Mouse (Mus musculus) adrenal gland, postnatal 25 days (tissue): Measurements from ENCODE around the gene Glipr1l2. TPM values are rescaled to one million over a fixed set of nuclear protein-coding genes. Genes with fewer than 3 reads are reported as not detected.
"Not testable (repeated sequence)": the region's sequence is repeated elsewhere in the genome, so short reads cannot be mapped to it uniquely, and the experiment has no call there.

ENCODE experiments used
- DNase-seq: peaks from one replicate; pipeline ENCODE4 v3.0.0; 2021; ENCODE audit warnings: mixed read lengths
- long read RNA-seq: library from polyadenylated mRNA; stranded (forward); transcript quantifications from one replicate; pipeline ENCODE4 v2.0.0, GENCODE M21; 2021
- total RNA-seq: library from RNA; stranded (reverse); gene quantifications from 2 replicates; pipeline ENCODE4 v1.2.3, GENCODE M21; 2021

Gene Glipr1l2
- not detected in 2 replicates for total RNA-seq
- long read RNA-seq: 0 reads

DNA sequence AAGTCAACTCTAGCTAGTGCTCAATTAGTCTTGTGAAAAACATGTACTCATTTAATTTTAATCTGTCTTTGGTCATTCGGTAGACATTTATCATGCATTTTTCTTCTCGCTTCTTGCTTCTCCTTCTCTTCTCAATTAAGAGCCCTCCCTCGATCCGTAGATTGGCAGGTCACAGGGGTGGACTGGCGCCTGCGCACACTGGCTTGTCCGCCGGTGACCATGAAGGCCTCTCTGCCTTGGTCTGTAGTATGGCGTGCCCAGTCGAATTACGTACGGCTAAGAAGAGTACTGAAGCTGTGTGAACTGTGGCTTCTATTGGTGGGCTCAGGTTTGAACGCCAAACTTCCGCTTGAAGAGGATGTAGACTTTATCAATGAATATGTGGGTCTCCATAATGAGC, at the start of gene Glipr1l2:
Glipr1l2 (plus strand) TSS at position 198 of the 400 bp plus-strand sequence.
- no peak for DNase-seq

DNA sequence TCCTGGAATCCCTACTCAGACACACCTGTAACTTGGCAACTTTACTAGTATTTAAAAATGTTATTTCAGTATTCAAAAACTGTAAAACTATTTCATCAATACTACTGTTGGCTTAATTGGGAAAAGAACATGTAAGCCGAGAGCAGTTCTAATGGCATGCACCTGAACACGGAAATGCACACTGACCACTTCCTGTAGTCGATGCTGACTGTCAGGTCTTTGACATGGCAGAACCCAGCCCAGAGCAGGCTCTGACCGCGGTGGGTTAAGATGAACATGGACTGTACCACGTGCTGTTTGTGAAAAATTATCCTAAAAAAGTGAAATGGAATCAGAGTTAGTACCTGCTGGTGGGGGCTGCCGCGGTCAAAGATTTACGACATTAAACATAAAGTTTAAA, 39.6 kb upstream of the Glipr1l2 start:
- DNase-seq: not testable (repeated sequence)

DNA sequence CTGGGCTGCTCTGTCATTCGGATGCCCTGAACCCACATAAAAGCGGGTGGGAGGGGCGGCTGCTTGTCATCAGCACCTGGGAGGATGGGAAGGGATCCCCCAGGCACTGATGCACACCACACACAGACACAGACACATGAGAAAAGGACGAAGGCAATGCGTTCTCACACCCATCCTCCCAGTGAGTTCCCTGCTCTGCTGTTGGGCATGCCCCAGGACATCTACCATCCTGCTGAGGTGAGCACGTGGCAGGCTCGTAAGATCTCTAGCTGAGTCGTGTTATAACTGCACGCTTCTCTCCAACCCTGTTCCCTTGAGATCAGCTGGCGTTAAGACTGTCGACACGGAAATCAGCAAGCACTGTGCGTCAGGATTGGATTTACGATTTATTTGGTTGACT, 38.9 kb upstream of the Glipr1l2 start:
- DNase-seq: not testable (repeated sequence)

DNA sequence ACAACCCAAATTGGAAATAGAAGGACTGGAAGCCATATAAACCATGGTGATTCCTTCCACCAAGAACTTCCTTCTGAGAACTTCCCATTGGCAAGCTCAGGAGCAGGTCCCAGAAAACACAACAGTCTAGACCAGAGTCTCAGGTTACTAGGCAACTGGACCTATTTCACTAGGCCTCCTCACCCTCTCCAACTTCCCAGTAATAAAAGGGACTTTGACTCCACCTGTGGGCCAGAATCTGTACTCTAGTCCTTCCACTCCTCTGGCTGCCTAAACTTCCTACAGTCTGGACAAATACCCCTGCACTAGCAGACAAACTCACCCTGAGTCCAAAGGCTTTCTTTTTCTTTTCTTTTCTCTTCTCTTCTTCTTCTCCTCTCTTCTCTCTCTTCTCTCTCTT, 31.9 kb upstream of the Glipr1l2 start:
- no peak for DNase-seq

DNA sequence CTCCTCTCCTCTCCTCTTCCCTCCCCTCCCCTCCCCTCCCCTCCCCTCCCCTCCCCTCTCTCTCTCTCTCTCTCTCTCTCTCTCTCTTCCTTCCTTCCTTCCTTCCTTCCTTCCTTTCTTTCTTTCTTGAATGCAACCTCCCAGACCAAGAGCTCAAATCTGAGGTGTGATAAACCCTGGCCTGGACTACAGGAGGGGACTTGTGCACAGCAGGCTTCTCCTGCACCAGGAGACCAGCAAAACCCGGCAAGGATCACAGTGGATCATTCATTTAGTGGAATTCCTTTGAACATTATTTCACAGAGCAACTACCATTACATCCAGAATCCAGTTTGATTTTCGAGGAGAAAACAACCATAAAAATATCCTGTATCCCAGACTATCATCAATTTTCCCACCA, 31.2 kb upstream of the Glipr1l2 start:
- not testable (repeated sequence) for DNase-seq

DNA sequence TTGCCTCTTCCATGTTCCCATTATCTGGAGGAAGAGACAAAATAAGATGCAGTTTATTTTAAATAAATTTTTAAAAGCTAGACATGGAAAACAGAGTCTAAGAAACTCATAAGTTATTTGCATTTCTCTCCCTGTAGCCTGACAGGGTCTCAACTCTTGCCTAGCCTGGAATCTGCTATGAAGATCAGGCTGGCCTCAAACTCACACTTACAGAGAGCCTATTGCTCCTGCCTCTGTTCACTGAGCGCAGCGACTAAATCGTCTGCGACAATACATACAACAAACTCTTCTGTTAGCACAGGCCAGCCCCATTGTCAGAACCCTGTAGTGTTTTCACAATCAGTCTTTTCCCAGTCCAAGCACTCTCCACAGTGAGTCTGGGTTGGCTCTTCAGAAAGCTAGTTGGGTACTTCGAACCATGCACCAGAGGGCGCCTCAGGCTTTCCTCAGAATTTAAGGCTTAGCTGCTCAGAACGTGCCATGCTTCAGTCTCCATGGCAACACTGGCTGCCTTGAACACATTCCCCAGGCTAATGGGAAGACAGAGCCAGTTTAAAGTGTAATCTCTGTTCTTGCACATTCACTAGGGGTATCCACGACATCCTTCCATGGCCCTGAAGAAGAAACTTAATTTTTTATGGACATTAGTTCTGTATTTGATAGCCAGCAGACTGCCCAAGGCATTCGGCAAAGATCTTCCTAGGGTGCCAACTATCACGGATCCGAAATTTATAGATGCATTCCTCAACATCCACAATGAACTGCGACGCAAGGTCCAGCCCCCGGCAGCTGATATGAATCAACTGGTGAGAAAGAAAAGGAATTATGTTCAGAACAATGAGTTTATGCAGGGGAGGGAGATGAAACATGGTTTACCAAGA, 23.2 kb upstream of the Glipr1l2 start, which contains the start of gene Glipr1l1:
Glipr1l1 (plus strand) TSS at position 488 of the 881 bp plus-strand sequence.
- peak; percentile 59 for DNase-seq

DNA sequence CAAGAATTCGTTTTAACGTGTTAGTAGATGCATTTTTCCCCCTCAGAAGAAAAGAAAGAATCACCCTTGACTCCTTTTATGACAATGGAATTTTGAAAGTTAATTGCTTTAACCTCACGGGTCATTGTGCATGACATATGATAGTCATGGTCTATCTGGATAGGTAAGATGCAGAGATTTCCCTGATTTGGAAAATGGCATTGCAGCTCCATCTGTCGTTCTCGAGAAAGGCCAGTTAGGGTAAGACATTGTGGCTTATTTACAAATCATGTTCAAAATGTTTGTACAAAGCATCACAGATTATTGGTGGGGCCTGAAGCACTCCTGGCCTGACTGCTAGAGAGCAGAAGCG, 22.6 kb upstream of the Glipr1l2 start:
- not testable (repeated sequence) for DNase-seq

DNA sequence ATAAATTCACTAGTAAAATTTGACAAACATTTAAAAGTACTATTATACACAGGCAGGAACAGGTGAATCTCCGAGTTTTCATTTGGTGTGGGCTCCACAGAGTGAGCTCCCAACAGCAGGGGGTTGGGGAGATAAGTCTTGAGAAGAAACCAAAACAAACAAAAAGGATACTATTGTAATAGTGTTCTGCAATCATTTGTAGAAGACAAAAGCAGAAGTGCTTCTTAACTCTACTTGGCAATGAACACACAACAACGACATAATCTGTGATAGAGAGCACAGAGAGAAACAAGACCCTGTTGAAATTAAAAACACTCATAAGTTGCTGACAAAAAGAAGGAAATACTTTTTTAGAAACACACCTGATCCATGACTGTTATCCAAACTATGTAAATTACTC, 3.1 kb upstream of the Glipr1l2 start:
- no peak for DNase-seq

DNA sequence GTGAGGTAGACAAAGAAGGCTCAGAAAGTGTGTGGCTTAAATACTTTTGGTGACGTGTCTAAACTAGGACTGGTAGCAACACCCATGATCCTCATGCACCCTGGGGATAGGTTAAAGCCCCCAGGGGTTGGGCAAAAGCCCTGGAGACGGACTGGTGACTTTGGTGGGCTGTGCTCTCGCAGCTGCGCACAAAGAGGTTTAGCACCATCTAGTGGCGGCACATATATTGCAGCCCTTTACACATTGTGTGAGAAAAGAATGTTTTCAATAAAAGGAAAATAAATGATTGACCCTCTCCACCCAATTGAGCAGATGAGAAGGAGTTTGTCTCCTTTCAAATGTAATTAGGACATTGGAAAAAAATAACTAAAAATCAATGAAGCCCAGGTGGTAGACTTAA, 22.6 kb downstream of the Glipr1l2 start:
- DNase-seq: peak; percentile 40

DNA sequence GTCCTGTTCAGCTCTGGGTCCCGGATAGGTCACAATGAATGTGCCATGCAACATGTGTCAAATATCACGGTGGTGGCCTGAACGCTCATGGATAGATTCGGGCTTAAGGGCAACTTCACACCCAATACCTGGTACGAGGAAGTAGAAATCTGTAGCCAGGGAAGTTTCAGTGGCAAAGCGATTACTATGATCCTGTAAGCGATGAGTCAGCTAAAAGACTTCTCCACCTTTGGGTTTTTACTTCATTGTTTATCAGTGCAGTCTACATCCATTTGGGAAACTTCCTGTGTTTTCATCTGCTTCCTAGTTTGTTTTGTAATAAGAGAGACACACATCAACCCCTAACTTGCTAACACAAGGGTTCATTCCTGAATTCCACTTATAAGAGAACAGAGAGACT, 27.2 kb downstream of the Glipr1l2 start:
- DNase-seq: no peak

DNA sequence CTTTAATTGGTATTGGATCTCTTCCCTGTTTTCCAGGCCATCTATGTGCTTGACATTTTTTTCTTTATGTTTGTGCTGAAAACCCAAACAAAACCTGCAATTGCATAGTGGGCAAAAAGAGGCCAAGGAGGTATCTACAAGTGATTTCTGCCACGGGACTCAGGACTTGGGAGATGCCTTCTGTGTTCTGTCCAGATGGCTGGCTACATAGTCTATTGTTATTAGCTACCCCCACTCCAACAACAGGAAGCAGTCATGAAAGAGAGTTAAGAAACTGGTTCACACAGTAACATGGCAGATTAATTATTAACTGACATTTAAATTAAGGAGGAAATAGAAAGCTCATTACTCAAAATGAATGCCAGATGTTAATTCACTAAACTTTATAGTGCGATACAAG, 41.9 kb downstream of the Glipr1l2 start:
- not testable (repeated sequence) for DNase-seq

DNA sequence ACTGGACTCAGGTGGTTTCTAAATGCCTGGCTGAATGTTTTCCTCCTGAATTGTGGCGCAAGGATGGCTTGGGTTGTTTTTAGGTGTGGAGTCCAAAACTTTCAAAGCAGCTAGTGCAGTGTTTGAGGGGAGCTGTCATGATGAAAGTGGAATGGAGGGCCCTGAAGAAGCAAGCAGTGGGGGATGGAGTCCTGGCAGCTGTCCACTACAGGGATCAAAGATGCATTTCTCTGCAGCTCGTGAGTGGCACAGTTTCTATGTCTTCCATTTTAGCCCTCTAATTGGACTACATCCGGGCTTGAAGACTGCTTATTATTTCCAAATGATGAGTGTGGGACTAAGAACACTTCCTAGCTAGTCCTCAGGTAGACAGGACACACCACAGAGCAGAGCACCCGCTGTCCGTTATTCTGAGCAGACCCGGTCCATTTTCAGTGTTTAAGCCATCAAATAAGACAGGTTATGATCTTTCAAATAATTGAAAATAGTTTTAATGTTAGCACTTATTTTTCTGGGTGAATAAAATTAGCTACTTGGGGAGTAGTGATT, 44.6 kb downstream of the Glipr1l2 start:
- DNase-seq: not testable (repeated sequence)

DNA sequence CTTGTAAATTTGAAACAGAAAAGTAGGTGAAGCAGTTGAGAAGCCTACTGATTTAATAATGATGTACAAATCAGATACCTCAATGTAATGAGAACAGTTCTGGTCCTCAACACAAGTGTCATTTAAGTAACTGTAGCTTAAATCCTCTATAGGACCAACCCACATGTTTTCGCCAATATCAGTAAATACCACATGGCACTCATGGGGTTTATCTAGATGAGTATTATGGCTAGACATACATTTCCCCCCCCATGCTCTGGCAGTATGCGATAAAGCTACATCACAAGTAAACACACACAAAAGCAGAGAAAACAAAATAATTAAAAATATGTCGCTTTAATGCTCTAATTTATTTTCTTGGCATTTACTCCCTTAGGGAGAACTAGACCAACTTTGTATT, 49.0 kb downstream of the Glipr1l2 start:
- no peak for DNase-seq

DNA sequence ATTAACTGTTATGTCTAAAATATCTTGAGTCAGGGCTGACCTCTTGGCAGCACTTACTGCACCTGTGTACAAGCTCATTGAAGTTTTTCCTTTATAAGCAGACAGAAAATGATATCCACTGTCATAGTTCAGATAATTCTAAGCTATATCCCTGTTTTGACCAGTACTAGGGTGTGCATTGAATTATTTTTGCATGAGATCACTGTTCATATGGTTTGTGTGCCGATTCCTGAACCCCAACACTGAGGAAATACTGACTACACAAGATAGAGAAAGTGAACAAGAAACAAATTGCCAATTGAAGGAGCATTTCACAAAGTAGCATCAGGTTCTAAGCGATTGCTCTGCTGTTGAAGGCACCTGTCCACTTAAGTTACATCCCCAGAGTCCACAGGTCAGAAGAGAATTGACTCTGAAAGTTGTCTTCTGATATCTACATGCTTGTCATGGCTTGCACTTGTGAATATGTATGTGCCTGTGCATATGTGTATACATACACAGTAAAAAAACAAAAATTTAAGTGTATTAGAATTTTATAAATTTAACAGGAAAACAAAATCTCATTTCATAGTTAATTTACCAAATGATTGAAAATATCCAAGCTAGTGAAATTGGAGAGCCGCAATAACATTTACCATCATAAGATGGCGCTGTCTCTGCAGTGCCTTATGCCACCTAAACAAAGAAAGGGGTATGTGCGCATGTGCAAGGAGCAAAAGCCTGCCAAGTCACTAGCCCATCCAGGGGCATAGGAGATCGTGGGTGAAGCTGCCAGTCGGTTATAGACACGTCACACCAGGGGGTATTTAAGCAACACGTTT, 55.1 kb downstream of the Glipr1l2 start:
- no peak for DNase-seq

DNA sequence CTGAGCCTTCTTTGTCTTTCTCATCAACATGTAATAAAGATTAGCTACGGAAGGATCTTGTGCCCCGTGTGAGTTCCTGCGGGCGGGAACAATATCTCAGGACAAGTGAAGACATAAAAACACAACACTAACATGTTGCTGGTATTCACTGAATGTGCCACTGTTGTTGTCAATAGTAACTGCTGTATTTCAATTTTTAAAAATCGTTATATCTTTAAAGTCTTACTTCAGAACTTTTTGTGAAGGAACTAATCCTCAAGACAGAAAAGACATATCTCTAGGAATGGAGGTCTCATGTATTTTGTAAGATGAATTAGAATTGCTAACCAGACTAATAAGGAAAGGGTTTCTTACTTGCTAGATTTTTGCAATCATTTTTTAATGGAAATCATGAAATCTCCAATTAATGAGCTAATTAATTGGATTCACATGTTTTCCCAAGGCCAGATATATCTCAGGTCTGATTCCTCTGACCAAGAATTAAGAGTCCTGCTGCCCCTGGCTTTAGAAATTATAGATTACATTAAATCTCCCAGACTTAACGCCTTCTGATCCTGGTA, 55.8 kb downstream of the Glipr1l2 start:
- no peak for DNase-seq

DNA sequence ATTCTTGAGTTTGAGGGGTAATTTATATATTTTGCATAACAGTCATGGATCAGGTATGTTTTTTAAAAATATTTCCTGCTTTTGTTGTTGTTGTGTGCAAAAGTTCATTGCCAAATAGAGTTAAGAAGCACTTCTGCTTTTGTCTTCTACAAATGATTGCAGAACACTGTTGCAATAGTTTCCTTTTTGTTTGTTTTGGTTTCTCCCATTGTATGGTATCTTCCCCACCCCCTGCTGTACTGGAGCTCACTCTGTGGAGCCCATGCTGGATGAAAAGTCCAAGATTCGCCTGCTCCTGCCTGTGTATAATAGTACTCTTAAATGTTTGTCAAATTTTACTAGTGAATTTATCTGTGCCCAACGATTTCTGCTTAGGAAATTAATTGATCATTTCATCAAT, 56.7 kb downstream of the Glipr1l2 start:
- DNase-seq: no peak

Other genes with a start within 250 kb of the Glipr1l2 start
- 39.0 and 42.0 TPM in 2 replicates for gene Krr1, start 110.7 kb upstream of the Glipr1l2 start, total RNA-seq
- gene Glipr1, start 80.7 kb upstream of the Glipr1l2 start, total RNA-seq: 1.4 TPM in 2 replicates
- not detected in 2 replicates for gene Glipr1l1, start 23.2 kb upstream of the Glipr1l2 start, total RNA-seq
- not detected in 2 replicates for gene Glipr1l3, start 77.0 kb downstream of the Glipr1l2 start, total RNA-seq
- not detected in 2 replicates for gene Caps2, start 80.3 kb downstream of the Glipr1l2 start, total RNA-seq
- 0.39 TPM in 1 of 2 replicates, not detected in the other for gene Kcnc2, start 187.8 kb downstream of the Glipr1l2 start, total RNA-seq